Mouse (Mus musculus) stomach, embryonic 14.5 days (tissue): ENCODE results near the gene Aqr. TPM values are rescaled to one million over a fixed set of nuclear protein-coding genes. Genes with fewer than 3 reads are reported as not detected.

ENCODE experiments used
- ATAC-seq: fragments of 200-750 bp; cut with Nextera tagmentation; 2 replicates; pipeline ENCODE4 v1.8.0; 2017; ENCODE audit warnings: low read depth, moderate TSS enrichment; ENCODE audit not compliant: insufficient number of reproducible peaks, insufficient read depth, low FRiP score
- H3K27ac ChIP-seq: fragments of 300-500 bp; sonication (generic); 2 replicates; pipeline ENCODE4 v1.5.1; 2014; ENCODE audit warnings: mild to moderate bottlenecking, low read length, moderate library complexity, mixed read lengths
- H3K27me3 ChIP-seq: fragments of 300-500 bp; sonication (generic); 2 replicates; pipeline ENCODE4 v1.6.1; 2014; ENCODE audit warnings: low read length, control low read depth, mixed read lengths; ENCODE audit not compliant: control insufficient read depth, insufficient read depth
- H3K36me3 ChIP-seq: fragments of 300-500 bp; sonication (generic); 2 replicates; pipeline ENCODE4 v1.6.1; 2014; ENCODE audit warnings: mild to moderate bottlenecking, control low read depth, low read length, moderate library complexity, mixed read lengths; ENCODE audit not compliant: control insufficient read depth, insufficient read depth
- H3K4me1 ChIP-seq: fragments of 300-500 bp; sonication (generic); 2 replicates; pipeline ENCODE4 v1.6.1; 2014; ENCODE audit warnings: low read length, control low read depth, mixed read lengths; ENCODE audit not compliant: control insufficient read depth, insufficient read depth
- H3K4me2 ChIP-seq: fragments of 300-500 bp; sonication (generic); replicated peaks from 2 replicates; pipeline ENCODE4 v1.6.1; 2014; ENCODE audit warnings: low read depth, low read length, control low read depth
- H3K4me3 ChIP-seq: fragments of 300-500 bp; sonication (generic); 2 replicates; pipeline ENCODE4 v1.5.1; 2014; ENCODE audit warnings: low read depth, low read length, control low read depth
- H3K9ac ChIP-seq: fragments of 300-500 bp; sonication (generic); replicated peaks from 2 replicates; pipeline ENCODE4 v1.6.1; 2014; ENCODE audit warnings: low read depth, mild to moderate bottlenecking, control low read depth, low read length, moderate library complexity, mixed read lengths
- H3K9me3 ChIP-seq: fragments of 300-500 bp; sonication (generic); 2 replicates; pipeline ENCODE4 v1.6.1; 2016; ENCODE audit warnings: low read depth, low read length, control low read depth; ENCODE audit not compliant: control insufficient read depth
- WGBS: fragments of 180-500 bp; shearing (Covaris S2); extraction: QIAGEN DNeasy Blood & Tissue Kit; methylation state at CpG from one replicate; pipeline ENCODE4 v1.1.7; 2014; 5-methylcytosine and 5-hydroxymethylcytosine counted together
- polyA plus RNA-seq: library from polyadenylated mRNA; unstranded; fragments of >200 nt; fragmentation: Nextera tagmentation; extraction: Ambion mirVana; gene quantifications from 2 replicates; pipeline ENCODE4 v1.2.1, GENCODE M21; 2014

The Aqr gene
- polyA plus RNA-seq, 1 experiment from 2014 or later, result 54.1 TPM

DNA sequence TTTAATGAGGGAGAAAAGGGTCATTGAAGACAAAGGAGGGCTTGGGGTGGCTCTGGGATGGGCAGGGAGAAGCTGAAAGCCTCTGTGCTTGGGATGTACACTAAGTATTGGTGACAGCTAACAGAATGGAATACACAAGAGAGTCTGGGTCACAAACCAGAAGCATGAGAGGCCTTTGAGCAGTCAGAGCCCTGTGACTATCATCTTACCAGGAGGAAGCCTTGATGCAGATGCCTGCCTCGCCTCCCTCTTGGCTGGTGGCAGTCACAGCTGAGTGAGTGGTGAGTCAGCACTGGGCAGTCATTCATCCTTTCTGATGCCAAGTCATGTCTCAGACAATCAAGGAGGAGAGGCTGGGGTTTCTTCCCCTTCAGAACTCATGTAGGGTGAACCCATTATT, 99.6 kb downstream of the Aqr start:
- Histone ChIP-seq H3K9me3 (no peaks in the 10 kb centered on the region), H3K27me3 (no peaks in the 10 kb centered on the region), H3K4me2 (no peak overlapping the region), H3K4me3 (no peak overlapping the region), H3K27ac (no peak overlapping the region), H3K36me3 (no peaks in the 10 kb centered on the region), H3K9ac (no peak overlapping the region), H3K4me1 (no peaks in the 10 kb centered on the region)
- whole genome bisulfite sequencing, result 71% methylated on average over 1 of the region's 1 CpGs
- no peak for ATAC-seq

DNA sequence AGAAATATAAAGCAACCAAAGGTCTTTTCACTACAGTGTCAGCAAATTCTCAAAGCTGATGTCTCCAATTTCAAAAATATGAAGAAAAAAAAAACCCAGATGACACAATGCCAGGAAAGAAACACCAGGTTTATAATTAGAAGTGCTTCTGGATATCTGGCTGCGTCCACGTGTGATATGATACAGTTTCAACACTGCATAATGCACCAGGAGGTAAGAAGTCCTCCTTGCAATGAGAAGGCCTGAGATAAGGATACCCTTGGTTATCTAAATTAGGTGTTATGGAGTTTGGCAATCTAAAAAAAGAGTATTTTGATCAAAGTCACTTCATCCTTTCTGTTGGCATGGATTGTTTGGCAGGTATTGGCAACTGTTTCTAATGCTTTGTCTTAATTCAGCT, 114.9 kb downstream of the Aqr start:
- no peak overlapping the region for H3K27ac ChIP-seq
- H3K27me3 ChIP-seq, result no peaks in the 10 kb centered on the region
- ATAC-seq, result no peak
- H3K9ac ChIP-seq, result no peak overlapping the region
- H3K4me3 ChIP-seq, result no peak overlapping the region
- no peaks in the 10 kb centered on the region for H3K4me1 ChIP-seq
- H3K9me3 ChIP-seq, result no peaks in the 10 kb centered on the region
- no peak overlapping the region for H3K4me2 ChIP-seq
- no peaks in the 10 kb centered on the region for H3K36me3 ChIP-seq
- WGBS, result 81% methylated on average over 2 of the region's 2 CpGs

DNA sequence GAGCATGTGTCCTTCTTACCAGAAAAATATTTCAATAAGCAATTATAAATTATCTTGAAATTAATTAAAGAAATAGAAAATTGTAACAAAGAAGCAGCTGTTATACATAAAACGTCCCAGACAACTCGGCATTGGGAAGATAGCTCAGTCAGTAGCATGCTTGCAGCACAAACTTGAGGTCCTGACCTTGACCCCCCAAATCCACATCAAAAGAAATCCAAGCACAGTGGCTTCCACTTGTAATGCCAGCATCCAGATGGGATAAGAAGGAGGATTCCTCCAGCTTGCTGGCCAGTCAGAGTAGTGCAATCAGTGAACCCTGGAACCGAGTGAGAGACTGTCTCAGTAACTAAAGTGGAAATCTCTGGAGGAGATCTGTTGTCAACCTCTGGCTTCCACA, 120.6 kb downstream of the Aqr start:
- H3K27me3 ChIP-seq, result no peaks in the 10 kb centered on the region
- no peaks in the 10 kb centered on the region for H3K36me3 ChIP-seq
- no peaks in the 10 kb centered on the region for H3K4me1 ChIP-seq
- no peak overlapping the region for H3K27ac ChIP-seq
- WGBS, result 73% methylated on average over 3 of the region's 3 CpGs
- no peaks in the 10 kb centered on the region for H3K9me3 ChIP-seq
- no peak overlapping the region for H3K4me2 ChIP-seq
- no peak for ATAC-seq
- no peak overlapping the region for H3K9ac ChIP-seq
- H3K4me3 ChIP-seq, result no peak overlapping the region

DNA sequence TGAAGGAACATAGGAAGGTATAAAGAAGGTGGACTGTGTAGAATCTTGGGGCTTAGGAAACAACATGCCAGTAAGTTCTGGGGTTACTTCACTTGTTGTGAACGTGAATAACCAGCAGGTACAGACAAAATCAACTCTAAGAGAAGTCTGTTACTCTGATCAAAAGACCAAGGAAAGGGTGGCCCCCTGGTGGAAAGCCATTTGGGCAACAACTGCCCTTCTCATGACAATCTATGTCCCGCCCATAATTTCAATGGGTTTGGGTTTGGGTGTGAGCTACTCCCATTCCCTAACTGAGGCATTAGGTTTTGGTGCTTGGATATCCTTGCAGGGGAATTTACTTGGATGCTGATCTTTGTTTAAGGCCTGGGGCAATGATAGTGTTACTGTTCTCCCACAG, 122.8 kb downstream of the Aqr start:
- no peaks in the 10 kb centered on the region for H3K9me3 ChIP-seq
- H3K4me1 ChIP-seq, result no peaks in the 10 kb centered on the region
- no peaks in the 10 kb centered on the region for H3K36me3 ChIP-seq
- no peak overlapping the region for H3K4me2 ChIP-seq
- ATAC-seq, result no peak
- no peak overlapping the region for H3K27ac ChIP-seq
- 61% methylated on average over 2 of the region's 2 CpGs for WGBS
- no peaks in the 10 kb centered on the region for H3K27me3 ChIP-seq
- no peak overlapping the region for H3K4me3 ChIP-seq
- H3K9ac ChIP-seq, result no peak overlapping the region

DNA sequence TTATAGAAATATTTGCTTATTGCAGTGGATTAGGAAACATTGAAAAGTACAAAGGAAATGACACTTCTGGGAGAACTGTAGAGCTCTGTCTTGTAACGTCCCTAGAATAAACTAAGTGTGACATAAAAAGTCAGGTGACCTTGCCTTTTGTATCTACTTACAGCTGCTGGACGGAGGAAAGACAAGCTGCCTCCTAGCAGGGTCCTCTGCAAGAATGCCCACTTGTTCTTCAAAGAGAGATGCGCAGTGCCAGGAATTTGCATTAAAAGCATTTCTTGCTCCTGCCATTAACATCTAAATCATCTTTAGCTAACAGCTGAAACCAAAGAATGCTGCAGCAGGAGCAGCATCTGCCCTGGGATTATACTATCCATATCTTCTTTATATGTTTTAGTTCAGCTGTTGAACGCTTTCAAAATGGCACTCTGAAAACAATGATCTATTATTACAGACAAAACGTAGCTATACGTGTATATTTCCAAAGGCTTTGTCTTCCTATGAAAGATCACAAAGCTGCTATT, 126.7 kb downstream of the Aqr start:
- Histone ChIP-seq H3K27ac (no peak overlapping the region), H3K9me3 (no peaks in the 10 kb centered on the region), H3K4me1 (peaks cover 4% of the 10 kb centered on the region; the same call in 1 of the 2 replicates), H3K4me2 (no peak overlapping the region), H3K4me3 (no peak overlapping the region), H3K27me3 (no peaks in the 10 kb centered on the region), H3K36me3 (no peaks in the 10 kb centered on the region), H3K9ac (no peak overlapping the region)
- no peak for ATAC-seq
- WGBS, result 46% methylated on average over 6 of the region's 6 CpGs

DNA sequence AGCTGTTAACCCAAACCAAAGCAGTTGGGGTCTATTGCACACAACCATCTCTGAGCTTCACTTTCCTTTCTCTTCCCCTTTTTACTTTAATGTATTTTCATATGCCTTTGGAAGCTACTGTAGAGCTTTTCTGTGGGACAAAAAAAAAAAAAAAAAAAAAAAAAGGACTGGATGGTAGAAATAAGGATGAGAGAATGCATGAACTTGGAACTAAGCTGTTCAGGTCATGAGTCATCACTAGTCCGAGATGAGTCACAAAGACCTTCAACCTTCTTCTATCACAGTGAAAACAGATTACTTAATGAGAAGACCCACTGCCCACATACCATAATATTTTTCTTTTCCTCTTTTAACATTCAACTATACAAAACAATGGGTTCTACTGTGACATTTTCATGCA, 127.2 kb downstream of the Aqr start:
- Histone ChIP-seq H3K9me3 (no peaks in the 10 kb centered on the region), H3K27me3 (no peaks in the 10 kb centered on the region), H3K27ac (no peak overlapping the region), H3K36me3 (no peaks in the 10 kb centered on the region), H3K9ac (no peak overlapping the region), H3K4me1 (peaks cover 4% of the 10 kb centered on the region; the same call in 1 of the 2 replicates), H3K4me3 (no peak overlapping the region), H3K4me2 (no peak overlapping the region)
- WGBS, result 70% methylated on average over 1 of the region's 1 CpGs
- ATAC-seq, result no peak

DNA sequence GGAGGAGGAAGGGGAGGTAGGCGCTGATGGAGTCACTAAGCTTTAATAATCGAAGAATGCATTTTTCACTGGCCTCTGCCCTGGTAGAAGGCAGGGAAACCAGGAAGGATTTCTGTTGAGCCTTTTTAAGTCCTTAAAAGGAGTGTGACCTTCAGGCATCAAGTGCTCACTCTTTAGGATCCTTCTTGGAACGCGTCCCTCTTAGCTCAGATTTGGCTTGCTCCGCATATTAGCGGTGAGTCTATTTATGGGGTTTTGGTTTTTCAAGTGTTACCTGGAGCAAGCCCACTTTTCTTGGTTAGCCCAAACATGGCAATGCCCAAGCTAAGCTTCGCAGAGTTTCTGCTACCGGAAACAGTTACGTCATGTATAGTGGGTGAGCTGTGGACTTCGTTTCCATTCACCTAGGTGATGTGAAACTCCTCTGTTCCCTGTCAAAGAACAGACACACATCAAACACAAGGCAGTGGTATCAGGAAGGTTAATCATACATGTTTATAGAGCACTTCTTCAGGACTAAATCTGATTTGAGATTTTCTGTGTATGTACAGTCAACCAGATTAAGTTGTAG, 128.5 kb downstream of the Aqr start:
- Histone ChIP-seq H3K4me2 (no peak overlapping the region), H3K27ac (no peak overlapping the region), H3K9me3 (no peaks in the 10 kb centered on the region), H3K4me1 (peaks cover 4% of the 10 kb centered on the region; the same call in 1 of the 2 replicates), H3K9ac (no peak overlapping the region), H3K4me3 (no peak overlapping the region), H3K36me3 (no peaks in the 10 kb centered on the region), H3K27me3 (no peaks in the 10 kb centered on the region)
- no peak for ATAC-seq
- WGBS, result 86% methylated on average over 10 of the region's 10 CpGs

DNA sequence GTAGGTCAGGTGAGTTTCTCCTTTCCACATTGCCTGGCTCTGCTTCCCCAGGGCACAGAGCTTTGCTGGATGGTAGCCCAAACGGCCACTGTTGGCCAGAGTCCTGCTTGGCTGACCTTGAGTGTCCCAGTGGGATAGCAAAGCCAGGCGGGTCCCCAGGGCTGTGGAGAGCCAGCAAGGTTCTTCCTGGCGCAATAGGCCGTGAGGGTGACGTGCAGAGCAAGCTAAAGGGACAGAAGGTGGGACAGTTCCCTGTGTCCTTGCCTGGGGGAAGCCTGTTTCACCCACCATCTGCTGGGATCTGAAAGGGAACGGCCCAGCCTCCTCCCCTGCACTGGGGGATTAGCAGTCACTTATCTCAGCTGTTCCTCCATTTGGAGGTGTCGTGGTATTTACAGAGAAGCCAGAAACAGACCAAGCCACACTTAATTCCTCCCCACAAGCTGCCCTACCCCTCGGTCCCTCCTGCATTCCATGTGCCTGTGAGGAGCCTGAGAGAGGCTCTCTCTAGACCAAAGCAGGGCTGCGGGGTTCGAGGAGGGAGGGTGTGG, 129.4 kb downstream of the Aqr start:
- H3K9ac ChIP-seq, result no peak overlapping the region
- H3K36me3 ChIP-seq, result no peaks in the 10 kb centered on the region
- no peaks in the 10 kb centered on the region for H3K27me3 ChIP-seq
- no peak overlapping the region for H3K27ac ChIP-seq
- 18% methylated on average over 10 of the region's 10 CpGs for WGBS
- no peak overlapping the region for H3K4me3 ChIP-seq
- H3K4me1 ChIP-seq, result peaks cover 4% of the 10 kb centered on the region; the same call in 1 of the 2 replicates
- ATAC-seq, result no peak
- H3K4me2 ChIP-seq, result no peak overlapping the region
- no peaks in the 10 kb centered on the region for H3K9me3 ChIP-seq

DNA sequence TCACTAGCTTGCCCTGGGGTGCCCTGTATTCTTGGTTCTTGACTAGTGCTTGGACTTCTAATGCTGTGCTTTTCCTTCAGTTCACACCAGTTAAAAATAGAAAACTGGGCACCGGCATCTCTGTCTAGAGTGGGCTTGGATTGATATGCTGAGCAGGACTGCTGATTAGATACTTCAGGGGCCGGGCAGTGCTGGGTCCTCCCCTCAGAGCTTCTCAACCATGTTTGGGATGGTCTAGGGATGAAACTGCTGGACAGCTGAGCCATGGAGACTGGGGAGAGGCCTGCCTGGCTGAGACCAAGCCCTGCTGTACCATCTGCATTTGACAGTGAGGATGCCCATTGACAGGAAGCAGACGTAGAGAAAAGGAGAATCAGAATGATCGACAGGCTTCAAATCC, 132.7 kb downstream of the Aqr start:
- 86% methylated on average over 4 of the region's 4 CpGs for WGBS
- Histone ChIP-seq H3K9ac (no peak overlapping the region), H3K4me1 (peaks cover 4% of the 10 kb centered on the region; the same call in 1 of the 2 replicates), H3K36me3 (no peaks in the 10 kb centered on the region), H3K4me3 (no peak overlapping the region), H3K27ac (no peak overlapping the region), H3K27me3 (no peaks in the 10 kb centered on the region), H3K9me3 (no peaks in the 10 kb centered on the region), H3K4me2 (no peak overlapping the region)
- ATAC-seq, result no peak
